Mouse (Mus musculus) 3T3-L1 (cell line): Measurements from ENCODE around the gene Cd53.

Source experiments
- DNase-seq: peaks from one replicate; pipeline ENCODE4 v3.0.0-alpha.2; 2015; ENCODE audit warnings: low read depth, low spot score

The Cd53 gene

GRCm38 (mm10) chr3:106789930-106790329, at the start of gene Cd53:
Gene Cd53, minus strand, starts transcription at chr3:106790149.
- DNase-seq = no peak

- DNase-seq = peak; percentile 100
Observed at GRCm38 (mm10) chr3:106832107-106832506, 42.2 kb upstream of the Cd53 start.

- DNase-seq = no peak
Observed at GRCm38 (mm10) chr3:106826187-106826586, 36.2 kb upstream of the Cd53 start, which contains the start of gene Olfr266. Gene Olfr266, minus strand, starts transcription at chr3:106826287.

GRCm38 (mm10) chr3:106817676-106818075, 27.7 kb upstream of the Cd53 start:
- no peak for DNase-seq

- DNase-seq = no peak
Observed at GRCm38 (mm10) chr3:106808972-106809695, 19.2 kb upstream of the Cd53 start.

- DNase-seq = no peak
Observed at GRCm38 (mm10) chr3:106798079-106798478, 8.1 kb upstream of the Cd53 start.

GRCm38 (mm10) chr3:106788440-106788887, 1.5 kb downstream of the Cd53 start:
- peak; percentile 84 for DNase-seq

- peak; percentile 61 for DNase-seq
Observed at GRCm38 (mm10) chr3:106787972-106788371, 2.0 kb downstream of the Cd53 start.

- DNase-seq = peak; percentile 76
Observed at GRCm38 (mm10) chr3:106785130-106785529, 4.8 kb downstream of the Cd53 start.

GRCm38 (mm10) chr3:106771834-106772233, 18.1 kb downstream of the Cd53 start:
- DNase-seq = peak; percentile 66

- DNase-seq = no peak
Observed at GRCm38 (mm10) chr3:106755898-106756297, 34.1 kb downstream of the Cd53 start.

- peak; percentile 95 for DNase-seq
Observed at GRCm38 (mm10) chr3:106722028-106722945, 67.7 kb downstream of the Cd53 start.

GRCm38 (mm10) chr3:106721397-106722027, 68.4 kb downstream of the Cd53 start:
- DNase-seq = peak; percentile 100
